Mouse (Mus musculus) gastrocnemius, postnatal 36 days (tissue): ENCODE measurements around the gene Gm17622. TPM values are rescaled to one million over a fixed set of nuclear protein-coding genes. Genes with fewer than 3 reads are reported as not detected.
A peak's percentile ranks its signal among the peaks of the same experiment; 100 is the strongest.

Experiments used
- DNase-seq, 2 experiments: peaks; one replicate each; pipeline ENCODE4 v3.0.0; 2022
- intact Hi-C: fragments of 180-260 bp; cut with DNase I; formaldehyde crosslinking; loops from one replicate; pipeline ENCODE4 v1.15.1; 2025
- long read RNA-seq, 2 experiments: library from polyadenylated mRNA; stranded (forward); transcript quantifications; one replicate each; pipeline ENCODE4 v2.0.0; 2021
- total RNA-seq, 2 experiments: library from RNA; stranded (reverse); gene quantifications; 2 replicates each; pipeline ENCODE4 v1.2.3; 2021

Gene Gm17622
- not detected for total RNA-seq
- long read RNA-seq, experiment 1, result 0 reads
- long read RNA-seq, experiment 2, result 0 reads

GRCm38 (mm10) chr13:96490433-96490832 lies at the start of gene Gm17622:
Gm17622 (plus strand) TSS chr13:96490733.
- intact Hi-C loops, result loop anchor here (10.0 kb wide), 1 partner anchor 94 kb away; no protein-coding TSS in a partner anchor

GRCm38 (mm10) chr13:96450205-96450856 lies 40.2 kb upstream of the Gm17622 start:
- intact Hi-C loops, result no loop called here
- DNase-seq, result no peak

More at GRCm38 (mm10) chr13:96490433-96490832, at the start of gene Gm17622:
- DNase-seq, result no peak

- peak in 1 of 2 experiments; percentile 33 for DNase-seq
- intact Hi-C loops, result no loop called here
Measured at GRCm38 (mm10) chr13:96450869-96451268, 39.7 kb upstream of the Gm17622 start.

GRCm38 (mm10) chr13:96451386-96452140 lies 39.0 kb upstream of the Gm17622 start:
- intact Hi-C loops, result no loop called here
- DNase-seq, result no peak

GRCm38 (mm10) chr13:96452621-96453020 lies 37.9 kb upstream of the Gm17622 start:
- intact Hi-C loops, result no loop called here

GRCm38 (mm10) chr13:96454288-96454687 lies 36.2 kb upstream of the Gm17622 start:
- intact Hi-C loops, result no loop called here
- DNase-seq, result no peak

More at GRCm38 (mm10) chr13:96452621-96453020, 37.9 kb upstream of the Gm17622 start:
- no peak for DNase-seq

- no peak for DNase-seq
- intact Hi-C loops, result no loop called here
Measured at GRCm38 (mm10) chr13:96457566-96457965, 33.0 kb upstream of the Gm17622 start.

GRCm38 (mm10) chr13:96458018-96458417 lies 32.5 kb upstream of the Gm17622 start:
- DNase-seq, result no peak
- intact Hi-C loops, result no loop called here

- DNase-seq, result no peak
- intact Hi-C loops, result no loop called here
Measured at GRCm38 (mm10) chr13:96458606-96459005, 31.9 kb upstream of the Gm17622 start.

GRCm38 (mm10) chr13:96462644-96463043 lies 27.9 kb upstream of the Gm17622 start:
- intact Hi-C loops, result no loop called here
- no peak for DNase-seq

- no peak for DNase-seq
- intact Hi-C loops, result no loop called here
Measured at GRCm38 (mm10) chr13:96465315-96465714, 25.2 kb upstream of the Gm17622 start.

- intact Hi-C loops, result no loop called here
- no peak for DNase-seq
Measured at GRCm38 (mm10) chr13:96468678-96469077, 21.9 kb upstream of the Gm17622 start.

GRCm38 (mm10) chr13:96470556-96470955 lies 20.0 kb upstream of the Gm17622 start:
- DNase-seq, result no peak
- intact Hi-C loops, result no loop called here

- intact Hi-C loops, result no loop called here
- DNase-seq, result no peak
Measured at GRCm38 (mm10) chr13:96470957-96471356, 19.6 kb upstream of the Gm17622 start, which contains the start of gene Ankdd1b. Ankdd1b (minus strand) TSS chr13:96471198.

- no peak for DNase-seq
- intact Hi-C loops, result no loop called here
Measured at GRCm38 (mm10) chr13:96477226-96477625, 13.3 kb upstream of the Gm17622 start.

GRCm38 (mm10) chr13:96478991-96479390 lies 11.5 kb upstream of the Gm17622 start:
- intact Hi-C loops, result no loop called here
- no peak for DNase-seq

- DNase-seq, result no peak
- intact Hi-C loops, result no loop called here
Measured at GRCm38 (mm10) chr13:96487230-96487629, 3.3 kb upstream of the Gm17622 start.

- intact Hi-C loops, result no loop called here
Measured at GRCm38 (mm10) chr13:96487968-96488367, 2.6 kb upstream of the Gm17622 start.

GRCm38 (mm10) chr13:96496630-96497029 lies 6.1 kb downstream of the Gm17622 start:
- intact Hi-C loops, result loop anchor here (10.0 kb wide), 1 partner anchor 88 kb away; no protein-coding TSS in a partner anchor
- no peak for DNase-seq

More at GRCm38 (mm10) chr13:96487968-96488367, 2.6 kb upstream of the Gm17622 start:
- DNase-seq, result no peak

GRCm38 (mm10) chr13:96499891-96500290 lies 9.4 kb downstream of the Gm17622 start:
- intact Hi-C loops, result loop anchor here (10.0 kb wide), 1 partner anchor 85 kb away; no protein-coding TSS in a partner anchor
- DNase-seq, result no peak

- DNase-seq, result no peak
- intact Hi-C loops, result no loop called here
Measured at GRCm38 (mm10) chr13:96505661-96506060, 15.1 kb downstream of the Gm17622 start.
